Mouse (Mus musculus): Measurements from ENCODE around the gene Gucy2e. TPM values are rescaled to one million over a fixed set of nuclear protein-coding genes. Genes with fewer than 3 reads are reported as not detected.
A peak's percentile ranks its signal among the peaks of the same experiment; 100 is the strongest.

Gucy2e gene
- total RNA-seq, 2 experiments from 2014 or later, result 1.0 to 1.1 TPM

DNA sequence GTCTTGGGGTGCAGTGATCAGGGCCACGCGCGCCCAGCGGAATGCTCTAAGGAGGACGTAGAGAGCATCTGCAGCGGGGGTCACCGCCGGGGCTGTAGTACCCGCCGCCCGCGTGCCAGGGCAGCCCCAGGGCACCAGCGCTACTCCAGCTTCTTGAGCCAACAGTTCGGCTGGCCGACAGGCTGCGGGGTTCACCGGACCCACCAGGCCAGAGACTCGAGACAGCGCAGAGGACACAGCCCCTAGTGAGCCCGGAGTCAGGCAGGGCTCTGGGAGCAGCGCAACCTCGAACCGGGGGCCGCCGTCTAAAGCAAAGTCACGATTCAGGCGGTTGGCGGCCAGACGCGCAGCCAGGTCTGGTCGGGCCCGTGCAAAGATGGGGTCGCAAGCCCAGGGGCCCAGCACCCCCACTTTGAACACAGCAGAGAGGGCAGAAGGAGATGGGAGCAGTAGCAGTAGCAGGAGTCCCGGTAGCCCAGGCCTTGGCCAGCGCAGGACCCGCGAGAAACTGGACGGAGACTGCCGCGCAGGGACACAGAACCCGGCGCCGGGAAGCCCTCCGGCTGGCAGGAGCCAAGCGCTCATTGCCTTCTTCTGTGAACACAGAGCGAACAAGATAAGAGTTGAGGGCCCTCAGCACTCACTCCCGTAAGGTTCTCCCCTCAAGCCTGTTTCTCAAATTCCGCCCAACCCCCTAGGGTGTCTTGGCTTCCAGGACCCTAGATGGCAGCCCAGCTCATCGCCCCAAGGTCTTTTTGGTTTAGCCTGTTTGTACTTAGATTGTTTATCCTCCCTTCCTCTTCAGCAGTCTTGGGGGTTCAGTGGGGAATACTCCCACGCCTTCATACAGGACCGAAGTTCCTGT, 543 bp downstream of the Gucy2e start:
- peak in 1 of 2 experiments; percentile 15 for DNase-seq (ENCODE audit: low spot score in 2 of 2)

GRCm38 (mm10) chr11:69235285-69236060, 1.4 kb downstream of the Gucy2e start:
- DNase-seq (ENCODE audit: low spot score in 2 of 2), result peak; percentile 66 to 75

DNA sequence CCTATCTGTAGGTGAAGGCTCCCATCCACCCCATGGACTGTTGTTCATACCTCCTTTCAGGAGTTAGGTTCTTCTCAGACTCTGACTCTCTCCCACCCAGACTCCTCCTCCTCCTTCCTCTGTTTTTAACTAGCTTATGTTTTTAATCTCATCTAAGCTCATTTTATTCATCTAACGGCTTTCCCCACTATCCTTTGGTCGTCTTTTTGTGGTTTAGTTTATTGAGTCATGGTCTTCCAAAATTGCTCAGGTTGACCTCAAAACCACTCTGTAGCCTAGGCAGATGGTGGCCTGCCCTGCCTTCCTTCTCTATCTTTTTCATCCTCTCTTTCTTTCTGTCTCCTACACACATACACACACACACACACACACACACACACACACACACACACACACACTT, 3.7 kb downstream of the Gucy2e start:
- no peak for DNase-seq (ENCODE audit: low spot score in 2 of 2)

GRCm38 (mm10) chr11:69230420-69230819, 6.4 kb downstream of the Gucy2e start:
- no peak for DNase-seq (ENCODE audit: low spot score in 2 of 2)

GRCm38 (mm10) chr11:69225715-69226114, 11.1 kb downstream of the Gucy2e start:
- no peak for DNase-seq (ENCODE audit: low spot score in 2 of 2)

GRCm38 (mm10) chr11:69223101-69223500, 13.7 kb downstream of the Gucy2e start:
- DNase-seq (ENCODE audit: low spot score in 2 of 2), result peak in 1 of 2 experiments; percentile 51

DNA sequence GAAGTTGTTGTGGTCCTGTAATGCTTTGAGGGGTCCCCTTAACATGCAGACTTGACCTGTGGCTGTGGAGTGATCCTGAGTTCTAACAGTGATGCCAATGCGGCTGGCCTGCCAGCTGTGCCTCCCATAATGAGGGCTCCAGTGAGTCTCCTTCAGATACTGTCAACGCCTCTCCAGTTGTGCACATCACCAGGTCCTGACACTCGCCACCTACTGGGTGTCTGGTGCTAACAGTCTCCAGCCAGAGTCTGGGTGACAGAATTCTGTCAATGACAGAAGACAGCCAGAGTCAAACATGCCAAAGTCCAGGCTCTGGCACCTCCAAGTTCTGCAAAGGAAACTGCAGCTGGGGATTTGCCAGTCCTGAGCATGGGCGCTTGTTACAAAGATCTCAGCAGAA, 15.8 kb downstream of the Gucy2e start:
- DNase-seq (ENCODE audit: low spot score in 2 of 2), result no peak

DNA sequence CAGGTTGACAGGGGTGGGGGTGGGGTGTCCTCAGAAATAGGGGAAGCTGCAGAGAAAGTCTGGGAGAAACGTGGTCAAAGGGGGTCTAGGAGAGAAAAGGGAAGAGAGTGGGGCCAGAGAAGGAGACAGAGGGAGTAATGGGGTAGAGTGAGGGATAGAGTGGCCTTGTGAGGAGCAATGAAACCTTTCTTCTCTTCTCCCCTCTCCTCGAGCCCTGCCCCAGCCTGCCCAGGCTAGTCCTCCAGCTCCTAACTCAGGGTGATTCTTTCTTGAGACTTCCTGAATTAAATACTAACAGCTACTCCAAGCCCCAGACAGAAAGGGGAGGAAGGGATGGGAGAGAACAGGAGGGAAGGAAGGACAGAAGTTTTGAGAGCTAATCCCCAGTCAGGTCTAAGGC, 18.2 kb downstream of the Gucy2e start:
- no peak for DNase-seq (ENCODE audit: low spot score in 2 of 2)

- DNase-seq (ENCODE audit: low spot score in 2 of 2), result no peak
These were observed 19.4 kb downstream of the Gucy2e start for GRCm38 (mm10) chr11:69217411-69217810.

GRCm38 (mm10) chr11:69211431-69211830, 25.4 kb downstream of the Gucy2e start:
- peak; percentile 56 to 81 for DNase-seq (ENCODE audit: low spot score in 2 of 2)

- DNase-seq (ENCODE audit: low spot score in 2 of 2), result no peak
These were observed 34.2 kb downstream of the Gucy2e start for GRCm38 (mm10) chr11:69202469-69203230.

DNA sequence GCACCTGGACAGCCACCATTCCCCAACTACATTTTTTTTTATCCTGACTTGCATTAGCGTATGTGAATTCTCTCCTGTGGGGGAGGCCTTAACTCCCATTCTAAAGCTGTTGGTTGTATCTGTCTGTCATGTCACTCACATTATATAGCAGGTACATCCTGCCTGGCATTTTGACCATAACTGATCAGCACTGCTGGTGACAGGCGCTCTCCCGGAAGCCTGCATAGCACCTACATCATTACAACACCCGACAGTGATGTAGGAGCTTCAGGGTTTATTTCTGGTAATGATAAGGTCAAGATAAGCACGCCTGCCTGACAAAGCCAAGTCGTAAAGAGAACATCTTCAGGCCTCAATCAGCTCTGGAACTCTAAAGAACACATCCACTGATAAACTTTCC, 36.6 kb downstream of the Gucy2e start:
- DNase-seq (ENCODE audit: low spot score in 2 of 2), result no peak

DNA sequence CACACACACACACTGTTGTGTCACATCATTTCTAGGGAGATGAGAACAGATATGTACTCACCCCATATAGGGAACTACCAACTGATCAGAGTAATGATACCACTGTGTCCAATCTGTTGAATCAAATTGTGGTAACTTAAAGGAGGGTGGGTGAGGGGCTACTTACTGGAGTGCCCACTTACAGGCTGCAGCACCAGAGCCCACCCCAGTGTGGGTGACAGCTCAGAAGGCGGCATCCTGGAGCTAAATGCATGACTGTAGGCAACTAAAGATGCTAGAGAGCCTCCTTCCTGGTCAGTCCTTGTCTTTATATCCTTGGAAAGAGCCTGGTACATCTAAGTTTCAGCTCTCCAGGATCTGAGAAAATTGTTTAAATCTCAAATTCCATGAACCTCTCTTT, 37.6 kb downstream of the Gucy2e start:
- no peak for DNase-seq (ENCODE audit: low spot score in 2 of 2)

DNA sequence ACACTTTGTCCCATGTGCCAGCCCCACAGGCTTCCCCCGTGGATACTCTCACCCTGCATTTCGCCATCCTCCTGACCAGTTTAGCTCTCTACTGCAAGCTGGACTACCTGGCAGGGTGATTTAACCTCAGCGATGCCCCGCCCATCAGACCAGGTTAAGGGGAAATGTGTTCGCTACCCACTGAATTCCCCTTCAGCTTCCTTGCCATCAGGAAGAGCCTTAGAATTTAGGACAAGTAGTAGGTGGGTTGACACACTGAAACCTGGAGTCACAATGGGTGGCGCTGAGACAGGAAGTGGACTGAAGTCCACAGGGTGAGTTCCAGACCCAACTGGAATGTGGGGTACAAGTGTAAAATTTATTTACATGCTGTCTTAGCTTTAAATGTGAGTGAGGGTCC, 39.1 kb downstream of the Gucy2e start, which contains the start of gene Alox8:
TSS of gene Alox8 (minus strand) at position 101 of the 400 bp plus-strand sequence.
- no peak for DNase-seq (ENCODE audit: low spot score in 2 of 2)

DNA sequence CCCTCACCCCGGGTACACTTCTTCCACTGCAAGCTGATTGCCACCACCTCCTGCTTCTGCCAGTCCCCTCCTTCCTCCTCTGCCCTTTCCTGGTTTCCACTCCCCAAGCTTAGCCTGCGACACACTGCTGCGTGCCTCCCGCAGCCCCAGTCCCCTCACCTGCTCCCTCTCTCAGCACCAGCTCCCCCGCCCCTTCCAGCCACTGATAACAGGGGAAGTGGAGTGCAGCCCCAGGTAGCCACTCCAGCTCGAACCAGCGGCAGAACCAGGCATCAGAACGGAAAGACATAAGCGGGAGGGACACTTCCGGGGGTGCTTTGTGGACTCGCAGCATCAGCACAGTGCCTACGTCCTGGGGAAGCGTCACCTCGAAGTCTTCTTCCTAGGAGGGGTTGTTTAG, 39.6 kb downstream of the Gucy2e start:
- no peak for DNase-seq (ENCODE audit: low spot score in 2 of 2)

DNA sequence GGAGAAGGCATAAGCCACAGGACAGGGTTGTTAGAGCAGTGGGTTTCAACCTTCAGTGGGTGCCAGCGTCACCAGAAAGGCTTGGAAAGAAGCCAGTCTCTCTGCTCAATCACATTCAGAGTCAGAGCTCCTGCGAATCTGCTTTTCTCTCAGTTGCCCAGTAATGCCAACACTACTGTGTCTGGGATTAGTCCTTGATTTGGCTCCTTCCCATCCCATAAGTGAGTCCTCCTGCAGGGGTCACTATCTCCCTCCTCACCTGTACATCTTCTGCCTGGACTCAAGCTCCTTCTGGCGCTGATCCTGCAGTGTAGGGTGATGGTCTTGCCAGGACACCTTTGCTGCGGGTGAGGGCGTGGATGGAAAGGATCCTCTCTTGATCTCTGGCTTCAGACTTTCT, 40.1 kb downstream of the Gucy2e start:
- no peak for DNase-seq (ENCODE audit: low spot score in 2 of 2)

- DNase-seq (ENCODE audit: low spot score in 2 of 2), result peak; percentile 43 to 51
These were observed 44.0 kb downstream of the Gucy2e start for GRCm38 (mm10) chr11:69192840-69193239.

DNA sequence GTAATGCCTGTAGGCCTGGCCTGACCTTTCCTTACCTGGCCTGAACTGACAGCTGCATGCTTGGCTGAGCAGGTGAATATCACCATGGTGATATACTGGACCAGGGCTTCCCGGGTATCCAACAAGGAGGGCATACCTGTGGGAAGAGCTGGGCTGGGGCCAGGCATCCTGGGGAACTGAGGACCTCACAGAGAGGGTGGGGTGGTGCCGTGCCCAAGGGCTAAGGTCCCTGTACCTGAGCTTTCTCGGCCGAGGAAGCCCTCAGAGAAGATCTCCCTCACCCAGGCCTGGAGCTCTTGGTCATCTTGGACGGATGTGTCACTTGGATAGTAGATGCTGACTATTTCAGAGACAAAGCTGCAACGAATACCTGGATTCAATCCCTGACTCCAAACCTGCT, 50.9 kb downstream of the Gucy2e start:
- DNase-seq (ENCODE audit: low spot score in 2 of 2), result no peak

- no peak for DNase-seq (ENCODE audit: low spot score in 2 of 2)
These were observed 51.8 kb downstream of the Gucy2e start for GRCm38 (mm10) chr11:69185031-69185430.

- no peak for DNase-seq (ENCODE audit: low spot score in 2 of 2)
These were observed 56.7 kb downstream of the Gucy2e start for GRCm38 (mm10) chr11:69180120-69180519.

DNA sequence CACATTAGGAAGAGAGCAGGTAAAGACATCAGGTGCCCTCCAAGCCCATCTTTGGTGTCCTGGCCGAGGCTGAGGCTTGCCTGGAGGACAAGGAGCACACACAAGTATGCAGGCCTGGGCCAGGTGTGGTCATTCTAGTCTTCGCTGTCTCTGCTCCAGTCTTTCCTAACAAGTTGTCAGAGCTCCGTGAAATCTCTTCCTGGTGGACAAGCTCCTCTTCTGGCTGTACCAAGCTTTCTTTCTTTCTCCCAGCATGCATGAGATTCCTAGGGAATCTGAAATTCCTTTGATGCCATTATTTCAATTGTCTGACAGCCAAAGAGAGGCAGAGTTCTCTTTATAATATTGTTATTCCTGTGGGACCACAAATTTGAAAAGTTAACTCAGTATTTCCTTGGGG, 57.3 kb downstream of the Gucy2e start:
- no peak for DNase-seq (ENCODE audit: low spot score in 2 of 2)
